8 mouse cellular contexts compared by ENCODE assay signal in the genomic region with DNA sequence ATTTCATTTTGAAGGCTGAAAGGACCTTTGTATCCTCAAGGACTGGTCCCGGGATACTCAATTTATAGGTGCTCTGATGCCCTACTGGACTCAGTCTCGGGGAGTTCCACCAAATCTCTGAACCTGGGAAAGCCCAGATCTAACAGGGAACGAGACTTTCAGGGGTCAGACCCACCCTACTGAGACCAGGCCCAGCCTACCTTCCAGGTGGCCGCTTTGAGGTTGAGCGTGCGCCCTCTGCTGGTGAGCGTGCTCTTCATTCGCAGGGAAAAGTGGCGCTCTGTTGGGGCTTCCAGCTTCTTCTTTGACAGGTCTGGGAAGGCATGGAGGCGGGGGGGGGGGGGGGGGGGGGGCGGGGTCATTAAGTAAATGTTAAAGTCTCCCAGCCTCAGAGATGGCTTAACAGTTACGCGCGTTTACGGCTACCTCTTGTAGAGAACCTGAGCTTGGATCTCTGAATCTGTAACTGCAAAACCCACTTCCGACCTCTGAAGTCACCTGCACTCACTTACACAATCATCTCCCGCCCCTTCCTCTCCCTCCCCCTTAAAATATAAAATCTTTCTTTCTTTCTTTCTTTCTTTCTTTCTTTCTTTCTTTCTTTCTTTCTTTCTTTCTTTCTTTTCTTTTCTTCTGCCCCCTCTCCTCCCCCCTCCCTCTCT. TPM values are rescaled to one million over a fixed set of nuclear protein-coding genes. Genes with fewer than 3 reads are reported as not detected.
DNase-seq lines count a peak whose midpoint lies in the region; ATAC-seq and TF ChIP-seq lines count a peak whose summit lies in the region.

No protein-coding gene starts in this region.

- no peaks in the 10 kb centered on the region for H3K9me3 ChIP-seq in heart, postnatal 0 days (replicated peaks; ENCODE audit: control insufficient read depth, low read length)
- no peaks in the 10 kb centered on the region for H3K9me3 ChIP-seq in midbrain, embryonic 14.5 days (ENCODE audit: control insufficient read depth, low read length)

- peak; percentile 20; the same call in 1 of the 2 replicates for ATAC-seq in heart, postnatal 0 days (ENCODE audit: insufficient read depth, low read depth)
- 0 out of 2 replicates have a peak, but pooled peaks have one; percentile 44 for ATAC-seq in midbrain, embryonic 14.5 days (ENCODE audit: low FRiP score, low TSS enrichment)

- H3K4me1 ChIP-seq in heart, postnatal 0 days (ENCODE audit: control insufficient read depth, insufficient read depth) = peaks cover 6% of the 10 kb centered on the region
- H3K4me1 ChIP-seq in midbrain, embryonic 14.5 days (ENCODE audit: control insufficient read depth, insufficient read depth, low read length) = peaks cover 3% of the 10 kb centered on the region

- no peak overlapping the region for H3K4me3 ChIP-seq in heart, postnatal 0 days (ENCODE audit: low read depth, low read length)
- no peak overlapping the region for H3K4me3 ChIP-seq in midbrain, embryonic 14.5 days (replicated peaks; ENCODE audit: low read depth, low read length)

- H3K4me2 ChIP-seq in heart, postnatal 0 days (ENCODE audit: low read depth, low read length) = no peak overlapping the region
- no peak overlapping the region for H3K4me2 ChIP-seq in midbrain, embryonic 14.5 days (ENCODE audit: low read length)

- TF ChIP-seq EP300 in heart, postnatal 0 days (IDR thresholded peaks at IDR 0.05; ENCODE audit: low read depth) = no peak

- peak; percentile 78 for TF ChIP-seq CTCF in heart, postnatal 0 days (IDR thresholded peaks at IDR 0.05; ENCODE audit: low read depth)

- no peaks in the 10 kb centered on the region for H3K27me3 ChIP-seq in heart, postnatal 0 days (ENCODE audit: control insufficient read depth, insufficient read depth, low read length)
- no peaks in the 10 kb centered on the region for H3K27me3 ChIP-seq in midbrain, embryonic 14.5 days (ENCODE audit: control insufficient read depth, insufficient read depth, low read length)

- H3K36me3 ChIP-seq in heart, postnatal 0 days (replicated peaks; ENCODE audit: control insufficient read depth, insufficient read depth, low read length) = peaks cover 75% of the 10 kb centered on the region
- no peaks in the 10 kb centered on the region for H3K36me3 ChIP-seq in midbrain, embryonic 14.5 days (ENCODE audit: control insufficient read depth, insufficient read depth, low read length)

- intact Hi-C loops in left cerebral cortex, postnatal 4 days (cut with DNase I) = no loop called here

- DNase-seq in left cerebral cortex, adult 18-20 months (ENCODE audit: low spot score in 2 of 2) = peak; percentile 73 to 75
- no peak for DNase-seq in left cerebral cortex, adult 11 months (ENCODE audit: low spot score)
- peak; percentile 83 for DNase-seq in ZHBTc4 (ENCODE audit: low read depth, low spot score)
- DNase-seq in embryo, embryonic 10.5 days (ENCODE audit: low spot score) = peak; percentile 79
- peak; percentile 62 for DNase-seq in heart, postnatal 0 days (ENCODE audit: low spot score)
- peak; percentile 66 for DNase-seq in left cerebral cortex, postnatal 4 days
- peak; percentile 81 for DNase-seq in midbrain, embryonic 14.5 days
- peak; percentile 83 for DNase-seq in thymus, postnatal 14 days

- WGBS in heart, postnatal 0 days = 20% methylated on average over 15 of the region's 17 CpGs
- 9% methylated on average over 16 of the region's 17 CpGs for WGBS in midbrain, embryonic 14.5 days

- H3K27ac ChIP-seq in heart, postnatal 0 days (ENCODE audit: low read depth) = no peak overlapping the region
- no peak overlapping the region for H3K27ac ChIP-seq in midbrain, embryonic 14.5 days (replicated peaks; ENCODE audit: low read depth, low read length)

- H3K9ac ChIP-seq in heart, postnatal 0 days (replicated peaks; ENCODE audit: low read depth, low read length) = no peak overlapping the region
- no peak overlapping the region for H3K9ac ChIP-seq in midbrain, embryonic 14.5 days (replicated peaks; ENCODE audit: low read length)

RNA-seq across cellular contexts. Expression of a gene that starts 11.2 kb away (rescaled TPM):
- total RNA-seq in left cerebral cortex, adult 18-20 months (2021) = 1 to 10 TPM; 3.1 to 3.2 TPM
- 29.7 and 35.5 TPM in 2 replicates for total RNA-seq in heart, postnatal 0 days (2014; rRNA removed; ENCODE audit: low replicate concordance)
- 4.2 and 6.2 TPM in 2 replicates for polyA plus RNA-seq in heart, postnatal 0 days (2015; fragmentation: Nextera tagmentation; extraction: Ambion mirVana)
- total RNA-seq in left cerebral cortex, postnatal 4 days (2021) = 1 to 10 TPM; 6.7 to 7.9 TPM
- 1.5 and 4.6 TPM in 2 replicates for polyA plus RNA-seq in midbrain, embryonic 14.5 days (2014; fragmentation: Nextera tagmentation; extraction: Ambion mirVana)

RNA-seq across cellular contexts. Expression of a gene that starts 22.8 kb away (rescaled TPM):
- 1 to 10 TPM; 5.3 to 5.8 TPM for total RNA-seq in left cerebral cortex, adult 18-20 months (2021)
- 0.08 TPM in 1 of 2 replicates, not detected in the other for total RNA-seq in heart, postnatal 0 days (2014; rRNA removed; ENCODE audit: low replicate concordance)
- 0.07 and 0.12 TPM in 2 replicates for polyA plus RNA-seq in heart, postnatal 0 days (2015; fragmentation: Nextera tagmentation; extraction: Ambion mirVana)
- 1 to 10 TPM; 5.2 to 6.8 TPM for total RNA-seq in left cerebral cortex, postnatal 4 days (2021)
- 4.3 and 4.9 TPM in 2 replicates for polyA plus RNA-seq in midbrain, embryonic 14.5 days (2014; fragmentation: Nextera tagmentation; extraction: Ambion mirVana)

RNA-seq across cellular contexts. Expression of a gene that starts 23.3 kb away (rescaled TPM):
- total RNA-seq in left cerebral cortex, adult 18-20 months (2021) = 100 to 1,000 TPM; 147 to 181 TPM
- 55.0 and 68.0 TPM in 2 replicates for total RNA-seq in heart, postnatal 0 days (2014; rRNA removed; ENCODE audit: low replicate concordance)
- 88.5 and 93.6 TPM in 2 replicates for polyA plus RNA-seq in heart, postnatal 0 days (2015; fragmentation: Nextera tagmentation; extraction: Ambion mirVana)
- total RNA-seq in left cerebral cortex, postnatal 4 days (2021) = 100 to 1,000 TPM; 110 to 120 TPM
- 112 and 118 TPM in 2 replicates for polyA plus RNA-seq in midbrain, embryonic 14.5 days (2014; fragmentation: Nextera tagmentation; extraction: Ambion mirVana)

RNA-seq across cellular contexts. Expression of a gene that starts 58.6 kb away (rescaled TPM):
- 1 to 10 TPM; 2.1 to 2.6 TPM for total RNA-seq in left cerebral cortex, adult 18-20 months (2021)
- total RNA-seq in heart, postnatal 0 days (2014; rRNA removed; ENCODE audit: low replicate concordance) = 30.8 and 31.2 TPM in 2 replicates
- 10.0 and 11.7 TPM in 2 replicates for polyA plus RNA-seq in heart, postnatal 0 days (2015; fragmentation: Nextera tagmentation; extraction: Ambion mirVana)
- total RNA-seq in left cerebral cortex, postnatal 4 days (2021) = 1 to 10 TPM; 3.3 to 4.3 TPM
- 3.1 and 4.5 TPM in 2 replicates for polyA plus RNA-seq in midbrain, embryonic 14.5 days (2014; fragmentation: Nextera tagmentation; extraction: Ambion mirVana)
